Mouse (Mus musculus) T-helper 2 cell (primary cell): ENCODE results near the gene Gm8947.
"Not testable (repeated sequence)": the region's sequence is repeated elsewhere in the genome, so short reads cannot be mapped to it uniquely, and the experiment has no call there.

Source experiments
- in situ Hi-C: fragments of 300-600 bp; cut with MboI, MseI; formaldehyde crosslinking; loops from one replicate; pipeline ENCODE4 v1.15.1; 2025; ENCODE audit warnings: high pct_unique_total_duplicates

Gm8947 gene

GRCm38 (mm10) chr1:151192075-151192474, at the start of gene Gm8947:
Gm8947 (plus strand) TSS chr1:151192376.
- in situ Hi-C loops = not testable (repeated sequence)

DNA sequence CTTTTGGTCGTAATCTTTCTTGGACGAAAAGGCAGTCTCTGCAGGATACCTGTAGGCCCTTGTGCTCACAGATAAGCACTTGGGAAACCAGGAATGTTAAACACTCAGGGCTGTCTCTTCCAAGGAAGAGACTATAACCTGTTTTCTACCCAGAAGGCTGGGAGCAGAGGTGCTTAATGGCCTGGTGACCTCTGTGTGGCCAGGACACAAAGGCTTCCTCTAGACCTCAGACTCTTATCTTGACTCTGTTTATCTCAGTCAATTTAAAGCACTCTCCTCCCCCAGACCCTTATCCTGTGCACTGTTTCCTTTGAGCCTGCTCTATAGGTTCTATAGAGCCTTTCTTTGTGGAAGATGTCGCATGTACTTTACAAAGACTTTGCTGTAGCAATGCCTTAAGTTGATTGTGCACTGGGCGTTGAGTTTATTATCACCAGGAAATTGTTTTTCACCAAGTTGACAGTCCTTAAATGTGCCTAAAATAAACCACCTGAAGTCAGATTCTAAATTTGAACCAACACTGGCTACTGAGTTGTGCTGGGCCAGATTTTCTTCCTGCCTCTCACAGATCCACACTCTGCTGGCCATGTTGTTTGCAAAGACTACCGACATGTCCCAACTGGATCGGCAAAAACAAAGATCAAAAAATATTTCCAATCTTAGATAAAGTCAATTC, 47.6 kb upstream of the Gm8947 start:
- in situ Hi-C loops = no loop called here

DNA sequence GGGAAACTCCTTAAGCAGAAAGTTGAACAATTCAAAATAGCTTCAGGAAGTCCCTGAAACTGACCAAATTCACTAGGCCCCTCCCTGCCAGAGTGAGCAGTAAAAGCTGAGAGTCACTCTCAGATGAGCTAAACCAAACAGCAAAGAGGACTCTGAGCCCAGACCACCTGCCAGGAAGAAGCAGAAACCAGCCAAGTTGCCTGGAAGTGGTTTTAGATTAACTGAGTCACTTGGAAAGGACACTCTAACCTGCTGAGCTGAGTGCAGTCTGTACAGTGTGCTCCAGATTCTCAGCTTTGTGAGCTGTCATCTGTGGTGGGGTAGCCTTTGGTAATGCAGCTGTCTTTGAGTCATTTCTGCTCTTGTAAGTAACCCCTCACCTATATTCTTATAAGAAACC, 44.4 kb upstream of the Gm8947 start:
- in situ Hi-C loops = no loop called here

DNA sequence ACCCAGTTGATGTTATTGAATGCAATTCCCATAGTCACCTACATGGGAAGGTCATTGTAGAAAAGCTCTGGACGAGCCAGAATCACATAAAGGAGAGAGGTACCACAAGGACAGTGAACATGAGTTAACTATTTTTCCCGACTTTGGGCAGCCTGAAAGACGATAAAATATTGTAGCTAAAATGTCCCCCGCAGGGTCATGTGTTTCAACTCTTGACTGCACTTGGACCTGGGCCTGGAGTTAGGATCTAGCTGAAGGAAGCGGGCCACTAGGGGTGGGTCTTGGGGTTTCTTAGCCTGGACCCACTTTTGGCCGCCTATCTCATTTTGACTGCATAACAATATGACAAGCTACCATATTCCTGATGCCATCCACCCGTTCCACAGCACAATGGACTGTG, 42.0 kb upstream of the Gm8947 start:
- in situ Hi-C loops = no loop called here

- in situ Hi-C loops = no loop called here
Observed at GRCm38 (mm10) chr1:151151089-151151488, 41.1 kb upstream of the Gm8947 start.

GRCm38 (mm10) chr1:151153056-151153652, 39.0 kb upstream of the Gm8947 start:
- in situ Hi-C loops = no loop called here

DNA sequence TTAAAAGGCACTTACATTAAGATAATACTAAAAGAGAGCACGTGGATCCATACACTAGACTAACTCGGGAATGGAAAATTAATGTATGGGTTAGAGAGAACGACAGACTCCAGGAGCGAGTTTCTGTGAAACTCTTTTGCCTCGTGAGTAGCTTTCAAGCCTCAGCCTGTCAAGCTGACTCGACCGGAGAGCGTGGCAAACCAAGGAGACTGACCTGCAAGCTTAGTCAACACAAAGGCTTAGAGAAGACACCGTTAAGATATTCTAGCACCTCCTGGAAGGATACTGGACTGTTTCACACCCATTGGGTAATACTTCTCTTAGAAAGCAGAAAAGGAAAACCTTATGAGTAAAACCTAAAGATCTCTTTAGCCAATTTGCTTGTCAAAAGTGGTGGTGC, 38.0 kb upstream of the Gm8947 start:
- in situ Hi-C loops = not testable (repeated sequence)

DNA sequence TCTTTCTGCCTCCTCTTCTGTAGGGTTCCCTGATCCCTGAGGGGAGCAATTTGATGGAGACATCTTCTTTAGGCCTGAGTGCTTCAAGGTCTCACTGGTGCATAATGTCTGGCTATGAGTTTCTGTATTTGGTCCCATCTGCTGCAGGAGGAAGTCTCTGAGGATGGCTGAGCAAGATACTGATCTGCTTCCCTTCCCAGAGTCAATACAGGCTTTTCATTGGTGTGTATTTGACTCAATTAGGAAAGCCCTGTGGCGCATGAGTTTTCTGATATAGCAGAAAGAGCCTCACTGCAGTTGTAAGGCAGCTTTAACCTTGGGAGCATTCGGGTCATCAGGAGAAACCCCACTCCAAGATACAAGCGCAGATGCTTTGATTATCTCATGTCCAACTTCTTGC, 36.0 kb upstream of the Gm8947 start:
- in situ Hi-C loops = no loop called here

GRCm38 (mm10) chr1:151156777-151157632, 35.2 kb upstream of the Gm8947 start:
- in situ Hi-C loops = no loop called here

DNA sequence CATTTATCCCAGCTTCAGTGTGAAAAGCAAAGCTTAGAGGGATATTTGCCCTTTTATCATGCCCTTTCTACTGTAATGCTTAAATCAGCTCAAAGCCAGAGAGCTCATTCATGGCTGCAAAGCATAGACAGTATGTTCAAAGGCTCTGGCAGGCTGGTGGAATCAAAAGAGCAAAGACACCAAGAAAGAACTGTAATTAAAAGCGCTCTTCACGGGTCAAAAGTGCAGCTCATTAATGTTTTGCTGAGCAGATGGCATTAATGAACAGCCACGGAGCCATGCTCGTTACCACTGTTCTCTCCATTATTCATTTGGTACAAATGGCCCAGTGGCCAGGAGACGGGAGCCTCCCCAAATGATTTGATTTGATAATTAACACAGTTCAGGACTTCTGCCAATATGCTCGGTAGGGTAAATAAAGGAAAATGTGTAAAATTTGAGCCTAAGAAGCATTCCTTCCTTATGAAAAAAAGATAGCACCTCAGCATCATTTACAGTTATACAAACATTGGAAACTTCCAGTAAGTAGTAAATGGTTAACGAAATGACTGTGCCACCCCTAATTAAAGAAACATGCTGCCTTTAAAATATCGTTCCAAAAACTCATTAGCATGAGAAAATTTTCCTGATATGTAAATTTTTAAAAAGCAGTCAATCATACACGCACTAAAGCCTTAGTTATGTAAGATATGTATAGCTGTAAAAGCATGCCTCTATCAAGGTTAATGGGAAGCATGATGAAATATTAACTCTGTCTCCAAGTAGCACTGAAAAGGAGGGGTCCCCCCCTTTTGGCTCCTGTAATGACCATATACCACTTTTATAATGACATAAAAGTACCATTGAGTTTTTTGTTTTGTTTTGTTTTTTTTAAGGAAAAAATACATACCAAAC, 34.0 kb upstream of the Gm8947 start:
- in situ Hi-C loops = no loop called here

GRCm38 (mm10) chr1:151158857-151159510, 33.2 kb upstream of the Gm8947 start:
- in situ Hi-C loops = no loop called here

DNA sequence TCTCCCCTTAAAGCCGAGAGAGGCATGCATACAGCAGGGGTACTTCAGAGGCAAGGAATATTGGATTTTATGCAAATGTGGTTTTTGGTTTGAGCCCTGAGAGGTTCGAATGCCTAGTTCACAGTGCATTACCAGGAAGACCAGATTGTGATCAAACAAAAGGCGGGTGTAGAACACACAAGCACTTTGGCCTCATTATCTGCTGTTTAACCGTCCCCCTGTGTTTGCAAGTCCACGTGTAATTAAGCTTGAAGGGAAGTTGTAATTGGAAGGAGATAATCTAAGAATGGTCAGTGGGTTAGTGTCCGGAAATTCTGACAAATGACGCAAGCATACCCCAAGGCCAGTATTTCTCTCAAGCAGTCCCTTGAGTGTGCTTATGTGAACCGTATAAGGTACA, 26.1 kb upstream of the Gm8947 start:
- in situ Hi-C loops = no loop called here

GRCm38 (mm10) chr1:151167297-151168047, 24.7 kb upstream of the Gm8947 start:
- in situ Hi-C loops = no loop called here

DNA sequence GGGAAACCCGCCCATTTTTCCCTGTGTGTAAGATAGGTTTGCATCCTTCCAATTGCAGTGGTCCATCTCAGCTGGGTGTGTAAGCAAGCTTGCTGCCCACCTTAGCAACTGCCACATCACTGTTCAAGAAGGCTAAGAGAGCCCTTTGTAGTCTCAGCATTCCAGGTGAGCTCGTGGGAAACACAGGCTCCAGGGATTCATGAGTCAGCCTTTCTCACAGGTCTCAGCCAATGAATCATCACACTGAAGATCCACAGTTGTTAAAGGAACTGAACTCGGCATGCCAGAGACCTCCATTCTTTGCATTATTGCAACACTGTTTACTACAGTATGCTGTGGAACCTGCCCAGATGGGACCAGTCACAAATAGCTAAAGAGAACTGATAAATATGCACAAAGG, 23.5 kb upstream of the Gm8947 start:
- in situ Hi-C loops = no loop called here

GRCm38 (mm10) chr1:151171572-151172461, 20.4 kb upstream of the Gm8947 start:
- in situ Hi-C loops = no loop called here

DNA sequence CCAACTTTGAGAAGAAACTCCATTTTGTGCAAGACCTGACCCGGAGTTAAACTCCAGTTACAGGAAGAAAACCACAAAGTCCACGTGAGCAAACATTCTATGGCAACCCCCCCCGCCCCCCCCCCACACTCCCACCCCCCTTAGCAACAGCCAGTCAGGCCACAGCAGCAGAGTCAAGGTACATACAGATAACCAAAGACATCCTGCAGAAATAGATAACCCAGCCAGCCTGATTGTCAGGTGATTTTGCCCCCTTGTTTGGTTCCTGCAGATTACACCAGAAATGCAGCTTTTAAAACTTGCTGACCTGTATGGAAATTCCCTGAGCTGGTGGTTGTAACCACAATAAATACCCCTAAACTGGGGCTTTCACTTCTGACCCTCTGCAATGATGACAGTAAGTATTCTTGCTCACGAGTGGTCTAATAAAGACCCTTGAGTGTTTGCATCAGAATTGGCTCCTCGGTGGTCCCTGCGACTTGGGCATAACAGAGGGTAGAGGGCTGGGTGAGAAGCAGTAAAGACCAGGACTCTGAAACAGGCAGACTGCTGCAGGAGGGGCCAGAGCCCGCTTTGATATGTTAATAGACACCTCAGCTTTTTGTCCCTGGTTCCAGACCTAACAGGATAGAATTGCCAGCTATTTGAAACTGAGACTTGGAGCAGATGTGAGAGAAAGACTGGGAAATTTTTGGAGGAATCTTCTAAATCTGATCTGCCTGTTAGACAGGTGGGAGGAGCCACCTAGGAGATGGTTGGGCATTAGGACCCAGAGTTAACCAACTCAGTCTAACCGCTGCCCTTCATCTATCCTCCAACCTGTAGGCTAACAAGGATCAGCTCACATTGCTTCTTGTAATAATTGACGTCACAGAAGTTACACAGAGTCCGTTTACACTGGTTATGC, 14.9 kb upstream of the Gm8947 start:
- in situ Hi-C loops = no loop called here

GRCm38 (mm10) chr1:151177937-151178271, 14.3 kb upstream of the Gm8947 start:
- in situ Hi-C loops = no loop called here

GRCm38 (mm10) chr1:151178505-151179083, 13.6 kb upstream of the Gm8947 start:
- in situ Hi-C loops = no loop called here
